Mouse (Mus musculus): ENCODE results near the gene Usp38.
"Not testable (repeated sequence)": the region's sequence is repeated elsewhere in the genome, so short reads cannot be mapped to it uniquely, and the experiment has no call there.

Gene Usp38

DNA sequence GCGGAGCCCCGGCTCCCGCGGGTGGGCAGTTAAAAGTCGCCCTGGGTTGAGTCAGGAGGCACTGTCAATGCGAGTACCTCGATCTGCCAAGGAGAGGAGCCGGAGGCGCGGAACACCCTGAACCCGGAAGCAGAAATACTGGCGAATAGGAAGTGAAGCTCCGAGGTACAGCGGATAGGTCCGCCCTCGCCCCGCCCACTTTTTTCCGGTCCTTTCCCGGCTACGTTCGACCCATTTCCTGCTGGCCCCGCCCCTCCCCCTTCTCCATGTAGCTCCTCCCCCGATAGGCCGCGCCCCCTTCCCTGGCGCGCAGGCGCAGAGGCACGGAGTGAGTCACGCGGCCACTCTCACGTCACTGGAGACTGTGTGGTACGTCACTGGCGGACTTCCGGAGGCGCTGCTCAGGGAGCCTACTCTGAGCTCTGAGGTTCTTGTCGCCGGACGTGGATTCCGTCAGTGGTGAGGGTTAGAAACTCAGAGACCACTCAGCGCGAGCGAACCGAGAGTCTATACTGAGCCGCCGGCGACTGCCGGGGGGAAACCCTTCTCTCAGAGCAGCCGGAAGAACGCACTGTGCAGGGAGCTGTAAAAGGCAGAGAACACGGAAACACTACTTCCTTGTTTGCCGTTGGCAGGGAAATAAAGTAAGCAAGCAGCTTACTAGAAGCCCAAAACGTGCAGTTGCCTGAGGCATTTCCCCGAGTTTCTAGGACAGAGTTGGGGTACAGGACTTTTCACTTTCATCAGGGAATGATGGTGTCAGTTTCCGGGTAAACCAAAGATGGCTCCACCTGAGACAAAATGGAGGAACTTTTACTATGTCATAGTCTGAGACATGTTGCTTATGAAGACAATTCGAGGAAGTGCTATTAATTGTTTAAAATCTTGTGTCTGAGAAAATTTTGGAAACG is at the start of gene Usp38:
Gene Usp38 (minus strand): TSS at position 140 of the 911 bp plus-strand sequence.
- DNase-seq (ENCODE audit: low read depth, low spot score), result peak; percentile 97

GRCm38 (mm10) chr8:81062566-81062965 is 47.8 kb upstream of the Usp38 start:
- DNase-seq (ENCODE audit: low read depth, low spot score), result no peak

- peak; percentile 56 for DNase-seq (ENCODE audit: low read depth, low spot score)
Observed at GRCm38 (mm10) chr8:81061950-81062349, 47.2 kb upstream of the Usp38 start.

DNA sequence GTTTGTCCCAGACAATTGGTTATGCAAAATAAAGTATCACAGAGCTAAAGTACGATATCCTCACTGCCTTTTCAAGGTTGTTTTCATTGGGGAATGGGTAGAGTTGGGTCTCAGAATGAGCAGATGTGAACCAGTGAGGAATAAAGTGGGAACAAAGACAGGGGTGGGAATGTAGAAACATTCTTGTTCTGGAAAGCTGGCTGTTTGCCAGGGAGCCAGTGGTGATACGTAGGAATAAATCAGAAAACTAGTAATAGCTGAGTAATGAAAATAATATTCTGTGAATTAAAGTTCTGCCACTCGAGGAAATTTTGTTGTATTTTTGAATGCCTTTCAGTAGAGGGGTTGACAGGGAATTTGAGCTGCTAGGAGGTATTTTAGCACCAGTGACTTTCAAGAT is 29.5 kb upstream of the Usp38 start:
- DNase-seq (ENCODE audit: low read depth, low spot score), result no peak

DNA sequence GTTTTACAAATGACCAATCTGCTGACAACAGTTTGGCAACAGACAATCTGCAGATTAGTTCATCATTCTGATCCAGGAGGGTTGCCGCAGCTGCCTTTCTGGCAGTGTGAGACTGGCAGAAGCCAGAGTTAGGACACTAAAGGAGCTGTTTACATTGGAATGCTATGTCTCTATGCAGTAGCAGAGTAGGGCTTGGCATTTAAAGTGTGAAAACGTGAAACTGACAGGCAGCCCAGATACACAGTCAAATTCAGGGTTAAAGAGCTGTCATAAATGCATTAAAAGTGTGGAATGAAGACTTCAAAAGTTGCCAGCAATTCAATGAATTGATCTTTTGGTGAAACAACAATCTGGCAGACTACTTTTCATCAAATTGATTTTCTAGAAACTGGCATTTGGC is 13.3 kb upstream of the Usp38 start:
- peak; percentile 18 for DNase-seq (ENCODE audit: low read depth, low spot score)

DNA sequence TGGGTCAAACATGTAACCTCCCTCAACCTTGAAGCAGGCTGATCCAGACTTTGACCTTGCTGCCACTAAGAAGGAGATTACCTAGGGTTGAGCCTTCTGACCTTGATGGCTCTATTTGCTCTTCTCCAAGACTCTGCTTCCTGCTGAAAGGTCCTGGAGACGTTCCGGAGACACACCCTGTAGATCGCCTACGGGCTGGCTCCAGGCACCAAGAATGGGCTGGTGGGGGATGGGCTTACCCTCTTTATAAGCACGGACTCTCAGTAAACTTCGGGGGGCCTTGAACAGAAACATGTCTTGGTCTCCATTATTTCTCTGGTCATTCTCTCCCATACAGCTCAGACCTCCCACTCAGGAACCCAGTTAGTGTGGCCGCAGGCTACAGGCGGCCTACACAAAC is 2.8 kb upstream of the Usp38 start:
- not testable (repeated sequence) for DNase-seq (ENCODE audit: low read depth, low spot score)

DNA sequence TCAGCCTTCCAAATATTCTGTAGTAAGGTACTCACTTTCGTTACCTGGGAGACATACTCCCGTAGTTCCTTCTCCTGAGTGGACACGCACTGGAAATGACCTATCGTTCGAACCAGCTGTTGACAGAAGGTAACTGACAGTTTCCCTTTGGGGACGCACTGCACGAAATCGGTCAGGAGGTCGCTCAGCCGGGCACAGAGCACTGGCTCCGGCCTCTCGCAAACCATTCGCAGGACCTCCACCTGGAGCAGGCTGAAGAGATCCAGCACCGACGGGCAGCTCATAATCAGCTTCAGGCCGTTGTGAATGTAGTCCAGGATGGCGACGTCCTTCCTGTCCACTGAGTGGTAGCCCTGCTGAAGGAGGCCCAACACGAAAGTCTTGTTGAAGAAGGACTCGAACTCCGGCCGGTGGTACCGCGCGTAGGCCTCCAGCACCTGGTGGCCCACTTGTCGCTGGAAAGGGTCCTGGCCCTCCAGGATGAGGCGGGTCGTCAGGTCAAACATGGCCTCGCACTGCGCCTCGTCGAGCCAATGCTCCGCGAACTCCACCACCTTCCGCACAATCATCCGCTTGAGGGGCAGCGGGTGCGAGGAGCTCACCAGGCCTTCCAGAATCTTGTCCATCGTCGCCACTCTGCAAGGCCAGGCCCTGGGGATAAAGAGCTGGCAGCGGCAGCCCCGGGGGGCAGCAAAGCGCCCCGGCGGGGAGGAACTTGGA is 757 bp downstream of the Usp38 start:
- no peak for DNase-seq (ENCODE audit: low read depth, low spot score)

- DNase-seq (ENCODE audit: low read depth, low spot score), result no peak
Observed at GRCm38 (mm10) chr8:81012699-81013098, 2.0 kb downstream of the Usp38 start.

GRCm38 (mm10) chr8:81012031-81012560 is 2.6 kb downstream of the Usp38 start:
- no peak for DNase-seq (ENCODE audit: low read depth, low spot score)

DNA sequence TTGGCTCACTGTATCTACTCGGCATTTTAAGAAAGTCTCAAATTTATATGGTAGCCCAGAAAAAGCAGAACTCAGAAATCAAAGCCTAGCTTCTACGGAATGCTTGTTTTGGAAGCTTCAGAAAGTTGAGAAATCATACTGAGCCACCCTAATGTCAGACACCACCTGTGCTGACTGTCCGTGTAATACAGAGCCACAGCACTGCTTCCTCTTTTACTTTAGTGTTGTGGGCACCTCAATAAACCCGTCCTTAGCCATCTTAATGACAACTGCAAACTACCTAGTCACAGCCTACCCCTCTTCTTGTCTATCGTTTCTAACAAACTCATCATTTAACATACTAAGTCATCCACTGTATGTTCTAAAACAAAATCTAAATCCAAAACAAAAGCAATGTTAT is 4.3 kb downstream of the Usp38 start:
- DNase-seq (ENCODE audit: low read depth, low spot score), result no peak

DNA sequence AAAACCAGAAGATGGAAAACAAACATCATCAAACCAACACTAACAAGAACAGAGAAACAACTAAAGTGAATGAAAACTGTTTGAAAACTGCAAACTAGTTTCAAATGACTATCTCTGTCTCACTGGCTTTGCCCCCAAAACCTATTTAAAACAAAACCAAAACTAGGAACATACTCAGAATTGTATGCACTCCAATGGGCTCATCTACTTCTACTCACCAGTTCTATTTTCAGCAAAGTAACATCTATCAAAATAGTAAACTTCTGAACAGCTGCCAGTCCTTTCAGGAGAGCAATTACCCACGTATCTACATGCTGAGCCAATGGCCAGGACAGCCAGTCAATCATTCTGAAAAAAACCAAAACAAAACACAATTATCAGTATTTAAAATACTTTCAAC is 9.6 kb downstream of the Usp38 start:
- DNase-seq (ENCODE audit: low read depth, low spot score), result no peak

GRCm38 (mm10) chr8:80996632-80997031 is 18.1 kb downstream of the Usp38 start:
- no peak for DNase-seq (ENCODE audit: low read depth, low spot score)

- no peak for DNase-seq (ENCODE audit: low read depth, low spot score)
Observed at GRCm38 (mm10) chr8:80991937-80992336, 22.8 kb downstream of the Usp38 start.

DNA sequence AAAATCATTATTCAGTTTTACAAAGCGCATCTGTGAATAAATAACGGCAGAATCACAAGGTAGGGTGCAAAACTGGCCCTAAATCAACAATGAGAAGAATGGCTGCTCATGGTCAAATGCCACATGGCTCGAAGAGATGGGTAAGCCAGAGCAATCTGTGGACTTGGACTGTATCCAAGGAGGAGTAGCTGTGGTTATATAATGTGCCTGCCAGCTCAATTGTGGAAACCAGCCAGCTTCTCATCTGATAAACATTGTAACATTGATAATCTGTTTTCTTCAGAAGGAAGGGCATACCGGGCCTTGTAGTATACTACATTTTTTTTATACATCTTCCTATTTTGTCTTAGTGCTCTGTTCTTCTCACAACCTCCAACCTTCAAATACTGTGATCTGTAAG is 31.9 kb downstream of the Usp38 start:
- DNase-seq (ENCODE audit: low read depth, low spot score), result peak; percentile 16

DNA sequence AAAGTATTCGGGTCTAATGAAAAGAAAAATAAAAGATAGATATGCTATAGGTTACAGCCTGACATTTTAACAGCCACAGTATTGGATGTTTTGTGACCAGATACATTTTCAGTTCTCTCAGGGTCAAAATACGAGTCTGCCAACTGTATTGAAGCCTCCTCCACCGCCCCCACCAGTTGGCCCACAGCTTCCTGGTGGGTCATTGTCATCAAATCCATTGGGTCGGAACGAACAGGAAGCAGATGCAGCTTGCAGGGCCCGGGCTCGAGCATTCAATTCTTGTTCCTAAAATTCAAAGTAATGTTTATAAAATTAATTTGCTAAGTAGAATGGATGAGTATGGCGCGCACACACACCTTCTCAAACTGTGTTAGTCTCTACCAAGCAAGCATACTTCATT is 33.0 kb downstream of the Usp38 start:
- no peak for DNase-seq (ENCODE audit: low read depth, low spot score)

- DNase-seq (ENCODE audit: low read depth, low spot score), result no peak
Observed at GRCm38 (mm10) chr8:80980063-80980462, 34.7 kb downstream of the Usp38 start.

DNA sequence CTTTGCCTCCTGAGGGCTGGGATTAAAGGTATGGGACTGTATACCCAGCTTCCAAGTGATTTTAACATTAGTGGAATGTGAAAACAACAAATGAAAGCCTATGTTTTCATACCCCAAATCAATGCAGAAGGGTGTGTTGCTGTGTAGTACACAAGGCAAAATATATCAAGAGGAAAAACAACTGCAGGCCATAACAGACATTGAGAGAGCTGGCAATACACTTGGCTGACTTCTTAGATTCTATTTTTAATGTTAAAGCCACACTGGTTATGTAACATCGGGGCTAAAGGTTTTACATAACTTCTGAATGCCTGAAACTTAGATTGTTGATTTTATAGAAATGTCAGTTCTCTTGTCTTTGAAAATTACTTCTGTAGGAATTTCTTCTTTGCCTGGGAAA is 37.5 kb downstream of the Usp38 start:
- DNase-seq (ENCODE audit: low read depth, low spot score), result no peak

GRCm38 (mm10) chr8:80971150-80971549 is 43.6 kb downstream of the Usp38 start:
- DNase-seq (ENCODE audit: low read depth, low spot score), result no peak

DNA sequence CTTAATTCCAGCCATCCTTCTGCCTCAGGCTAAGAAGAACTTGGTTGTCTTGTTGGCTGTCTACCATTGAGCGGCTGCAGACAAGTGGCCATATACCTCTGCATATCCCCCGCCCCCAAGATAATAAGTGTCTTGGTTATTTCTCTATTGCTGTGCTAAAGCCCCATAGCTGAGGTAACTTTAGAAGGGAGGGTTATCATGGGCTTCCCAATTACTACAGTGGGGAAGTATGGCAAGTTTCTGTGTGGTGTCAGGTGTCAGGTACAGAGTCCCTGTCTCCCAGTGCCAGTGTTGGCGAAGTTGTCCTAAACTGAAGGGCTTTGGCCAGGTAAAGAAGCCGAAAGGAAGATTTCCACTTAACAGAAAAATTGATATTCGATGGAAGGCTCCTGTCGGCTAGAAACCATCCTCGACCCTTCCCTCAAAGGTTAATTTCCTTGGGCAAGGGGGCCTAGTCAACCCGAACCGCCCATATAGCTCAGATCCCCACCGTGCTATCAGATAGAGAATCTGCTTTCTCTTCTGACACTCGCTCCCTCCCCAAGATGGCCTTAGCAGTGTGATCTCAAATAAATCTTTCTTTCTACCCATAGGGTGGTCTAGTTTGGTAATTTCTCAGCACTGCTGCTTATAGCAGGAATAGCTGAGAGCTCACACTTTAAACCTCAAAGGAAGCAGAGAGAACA is 44.6 kb downstream of the Usp38 start:
- no peak for DNase-seq (ENCODE audit: low read depth, low spot score)

DNA sequence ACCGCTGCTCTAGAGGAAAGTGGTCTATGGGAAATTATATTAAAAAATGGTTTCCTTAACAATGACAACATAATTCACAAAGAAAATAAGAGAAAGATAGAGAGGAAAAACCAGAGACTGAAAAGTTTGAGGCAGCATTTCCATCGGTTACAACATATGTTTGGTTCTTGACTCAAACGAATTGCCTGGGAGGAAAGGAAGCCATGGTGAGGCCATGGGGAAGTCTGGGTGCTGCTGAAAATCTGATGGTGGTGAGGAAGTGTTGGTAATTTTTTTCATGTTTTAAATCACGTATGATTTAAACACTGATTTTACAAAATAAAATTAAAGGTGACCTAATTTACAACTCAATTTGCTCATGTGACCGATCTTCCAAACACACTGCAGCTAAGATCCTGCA is 45.3 kb downstream of the Usp38 start:
- DNase-seq (ENCODE audit: low read depth, low spot score), result no peak

DNA sequence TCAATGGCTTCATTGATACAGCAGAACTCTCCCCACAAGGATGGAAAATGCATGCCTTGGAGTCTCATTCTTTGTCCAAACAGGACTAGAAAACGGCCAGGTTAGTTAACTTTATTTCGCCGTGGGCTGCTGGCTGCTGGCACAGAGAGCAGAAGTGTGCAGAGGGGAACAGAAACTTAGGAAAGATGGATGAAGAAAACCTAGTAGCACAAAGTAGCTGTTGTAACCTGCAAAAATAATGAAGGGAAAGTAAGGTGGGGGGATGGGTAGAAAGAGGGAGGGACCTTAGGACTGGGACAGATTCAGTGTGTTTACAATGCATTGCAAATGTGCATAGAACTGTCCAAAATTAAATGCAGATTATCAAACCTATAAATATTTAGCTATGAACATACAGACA is 51.6 kb downstream of the Usp38 start:
- DNase-seq (ENCODE audit: low read depth, low spot score), result no peak

DNA sequence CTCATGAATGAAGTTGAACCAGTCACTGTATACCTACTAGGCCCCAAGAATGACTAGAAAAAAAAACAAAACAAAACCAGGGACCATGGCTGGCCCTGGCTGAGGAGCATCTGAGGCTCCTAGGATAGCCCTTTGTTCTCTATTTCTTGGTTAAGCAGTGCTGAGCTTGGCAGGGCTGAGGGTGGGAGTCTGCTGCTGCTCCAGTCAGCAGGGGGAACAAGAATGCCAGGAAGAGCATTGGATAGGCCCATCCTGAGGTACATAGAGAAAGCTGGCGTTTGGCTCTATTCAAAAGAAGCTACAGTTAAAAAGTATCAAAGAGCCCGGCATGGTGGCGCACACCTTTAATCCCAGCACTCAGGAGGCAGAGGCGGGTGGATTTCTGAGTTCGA is 52.1 kb downstream of the Usp38 start:
- no peak for DNase-seq (ENCODE audit: low read depth, low spot score)
